Mouse (Mus musculus) stomach, postnatal 0 days (tissue): Measurements from ENCODE around the gene Babam2.

Experiments
- CTCF ChIP-seq: IDR thresholded peaks from 2 replicates; pipeline ENCODE4 v1.5.1; 2016; ENCODE audit warnings: antibody characterized with exemption, low read depth, mild to moderate bottlenecking, moderate library complexity
- EP300 ChIP-seq: optimal IDR thresholded peaks from 2 replicates; pipeline ENCODE3; 2016; ENCODE audit warnings: antibody characterized with exemption

DNA sequence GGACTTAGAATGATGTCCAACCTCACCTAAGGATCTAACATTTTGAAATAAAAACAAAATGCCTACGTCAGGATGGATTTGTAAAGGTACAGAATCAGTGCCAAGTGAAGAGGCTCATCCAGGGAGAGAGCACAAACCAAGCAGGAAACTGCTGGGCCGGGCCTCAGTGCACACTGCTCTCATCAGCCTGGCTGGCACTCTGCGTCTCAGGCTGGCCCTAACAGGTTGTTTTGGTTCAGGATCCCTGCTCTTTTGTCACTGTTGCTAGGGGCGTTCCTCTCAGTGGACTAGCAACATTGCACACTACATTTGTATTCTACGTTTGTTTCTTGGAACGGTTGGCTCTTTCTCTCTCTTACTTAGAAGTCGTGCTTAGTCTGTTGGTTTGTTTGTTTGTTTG lies 231.5 kb downstream of the Babam2 start:
- no peak for TF ChIP-seq CTCF
- TF ChIP-seq EP300: no peak
